Mouse (Mus musculus): ENCODE results near the gene Olfr318.
"Not testable (repeated sequence)": the region's sequence is repeated elsewhere in the genome, so short reads cannot be mapped to it uniquely, and the experiment has no call there.

Gene Olfr318

DNA sequence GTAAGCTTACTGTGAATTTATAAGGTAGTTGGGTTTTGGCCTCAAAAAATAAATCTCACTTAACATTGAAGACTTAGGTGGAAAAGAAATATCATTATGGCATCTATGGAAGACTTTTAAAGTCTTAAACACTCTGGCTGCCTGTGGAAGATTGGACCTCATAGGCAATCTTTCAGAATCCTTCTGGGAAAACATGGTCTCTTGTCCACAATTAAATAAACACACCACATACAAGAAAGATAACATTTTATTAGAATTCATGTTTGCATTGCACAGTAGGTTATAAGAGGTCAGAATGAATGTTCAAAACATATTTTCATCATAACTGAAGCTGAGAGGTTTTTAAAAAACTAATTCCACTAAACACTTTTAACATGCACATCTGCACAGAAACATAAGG lies at the start of gene Olfr318:
TSS of gene Olfr318 (minus strand) at position 101 of the 400 bp plus-strand sequence.
- ATAC-seq (ENCODE audit: insufficient number of reproducible peaks, low FRiP score, low TSS enrichment): no peak

DNA sequence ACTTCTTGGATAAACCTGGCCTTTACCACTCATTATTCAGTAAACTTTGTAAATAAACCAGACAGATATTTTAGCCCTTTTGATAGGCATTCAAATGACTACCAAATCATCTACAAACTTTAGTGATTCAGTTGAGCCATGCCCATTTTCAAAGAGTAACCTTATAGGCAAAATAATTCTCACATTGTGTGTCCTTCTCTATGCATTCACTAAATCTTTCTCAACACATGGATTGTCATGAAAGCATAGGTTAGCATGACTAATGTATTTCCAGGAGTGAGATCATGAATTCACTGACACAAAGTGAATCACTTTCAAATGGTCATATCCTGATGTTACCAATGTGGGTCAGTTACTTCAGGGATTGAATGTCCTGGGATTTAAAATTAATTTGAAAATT lies 49.1 kb upstream of the Olfr318 start, which contains the start of gene Olfr315:
TSS of gene Olfr315 (plus strand) at position 301 of the 400 bp plus-strand sequence.
- ATAC-seq (ENCODE audit: insufficient number of reproducible peaks, low FRiP score, low TSS enrichment): no peak

DNA sequence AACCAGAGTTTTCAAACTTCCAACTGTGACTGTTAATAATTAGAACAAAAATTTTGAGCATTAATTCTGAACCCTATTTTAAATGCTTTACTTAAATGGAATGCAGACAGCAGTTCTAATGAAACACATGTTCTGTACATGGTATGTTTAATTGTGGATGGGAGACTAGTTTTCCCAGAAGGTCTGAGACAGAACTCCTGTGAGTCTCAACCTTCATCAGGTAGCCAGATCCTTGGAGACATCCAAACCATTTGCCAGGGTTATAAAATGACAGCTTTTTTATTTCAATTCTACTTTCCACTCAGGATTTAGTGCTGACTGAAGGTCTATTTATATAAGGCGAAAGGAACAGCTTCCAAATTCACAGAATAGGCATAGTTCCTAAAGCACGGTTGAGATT lies 28.6 kb upstream of the Olfr318 start, which contains the start of gene Olfr316:
TSS of gene Olfr316 (plus strand) at position 301 of the 400 bp plus-strand sequence.
- no peak for ATAC-seq (ENCODE audit: insufficient number of reproducible peaks, low FRiP score, low TSS enrichment)

DNA sequence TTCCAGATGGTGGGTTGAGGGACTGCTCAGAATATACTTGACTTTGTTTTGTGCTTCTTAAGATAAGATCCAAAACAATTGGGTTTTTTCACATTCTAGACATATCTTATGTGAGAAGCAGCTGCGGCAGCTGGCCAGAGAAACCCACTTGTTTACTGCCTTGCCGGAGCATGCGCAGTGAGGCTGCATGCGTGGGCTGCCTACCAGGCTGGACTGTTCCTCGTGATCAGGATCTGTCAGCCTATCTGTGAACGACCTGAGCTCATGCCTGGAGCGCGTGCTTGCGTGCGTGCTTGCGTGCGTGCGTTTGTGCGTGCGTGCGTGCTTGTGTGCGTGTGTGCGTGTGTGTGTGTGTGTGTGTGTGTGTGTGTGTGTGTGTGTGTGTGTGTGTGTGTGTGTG lies 27.3 kb upstream of the Olfr318 start:
- not testable (repeated sequence) for ATAC-seq (ENCODE audit: insufficient number of reproducible peaks, low FRiP score, low TSS enrichment)

DNA sequence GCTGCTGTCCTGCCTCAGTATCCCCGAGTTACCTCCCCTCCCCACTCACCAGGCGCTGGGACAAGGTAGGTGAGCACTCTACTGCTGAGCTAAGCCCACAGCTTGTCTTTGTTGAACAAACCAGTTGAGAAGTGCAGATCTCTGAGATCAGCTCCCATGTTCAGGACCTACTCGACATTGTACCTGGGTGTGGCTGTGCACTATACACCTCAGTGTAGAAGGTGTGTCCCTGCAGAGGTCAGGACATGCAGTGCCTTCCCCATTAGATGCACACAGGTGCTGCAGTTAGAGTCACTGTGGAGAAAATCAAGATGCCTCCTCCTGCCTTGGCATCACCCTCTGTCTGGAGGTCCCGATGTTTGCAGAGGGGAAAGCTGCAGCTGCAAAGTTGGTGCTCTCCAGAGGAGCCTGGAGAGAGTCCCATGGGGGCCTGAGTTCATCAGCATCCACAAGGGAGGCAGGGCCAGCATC lies 15.0 kb upstream of the Olfr318 start, which contains the start of gene Olfr317:
TSS of gene Olfr317 (minus strand) at position 421 of the 471 bp plus-strand sequence.
- no peak for ATAC-seq (ENCODE audit: insufficient number of reproducible peaks, low FRiP score, low TSS enrichment)

DNA sequence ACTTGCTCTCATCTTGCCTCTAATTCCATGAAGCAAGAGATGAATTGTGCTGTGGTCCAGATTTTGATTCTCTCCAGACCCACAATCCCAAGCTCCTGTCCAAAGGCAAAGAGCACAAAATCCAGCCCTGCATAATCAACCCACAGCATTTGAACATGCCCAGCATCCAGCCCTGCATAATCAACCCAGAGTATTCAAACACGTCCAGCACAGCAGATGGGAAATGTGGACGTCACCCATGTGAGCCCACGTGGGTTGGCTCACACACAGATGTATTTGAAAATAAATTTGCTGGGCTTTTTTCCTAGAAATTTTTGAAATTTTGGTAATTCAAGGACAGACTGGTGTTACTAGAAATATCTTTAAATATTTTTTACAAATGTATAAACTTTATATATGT lies 9.6 kb upstream of the Olfr318 start:
- no peak for ATAC-seq (ENCODE audit: insufficient number of reproducible peaks, low FRiP score, low TSS enrichment)

DNA sequence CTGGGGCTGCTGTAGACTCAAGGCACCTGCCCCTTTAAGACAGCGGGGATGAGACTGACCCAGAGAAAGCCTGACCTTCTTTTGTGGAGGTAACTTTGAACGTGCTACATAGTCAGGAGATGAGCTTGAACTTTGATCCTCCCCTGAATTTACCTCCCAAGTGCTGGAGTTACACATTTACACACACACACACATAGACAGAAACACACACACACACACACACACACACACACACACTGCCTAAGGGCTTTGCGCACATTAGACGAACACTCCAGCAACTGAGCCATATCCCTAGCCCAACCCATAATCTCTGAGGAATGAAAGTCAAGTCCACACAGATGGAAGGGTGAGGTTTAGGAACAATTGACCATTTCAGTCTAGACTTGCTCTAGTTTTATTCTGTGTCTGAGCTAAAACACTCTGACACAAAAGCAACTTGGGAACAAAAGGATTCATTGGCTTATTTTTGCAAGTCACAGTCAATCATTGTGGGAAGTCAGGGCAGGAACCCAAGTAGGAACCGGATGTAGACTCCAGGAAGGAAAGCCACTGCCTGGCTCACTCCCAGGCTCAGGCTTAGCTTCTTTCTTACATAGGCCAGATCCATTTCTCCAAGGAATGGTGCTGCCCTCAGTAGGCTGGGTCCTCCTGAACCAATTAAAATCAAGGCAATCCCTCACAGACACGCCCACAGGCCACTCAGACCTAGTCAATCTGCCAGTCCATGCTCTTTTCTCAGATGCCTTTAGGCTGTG lies 4.3 kb upstream of the Olfr318 start:
- not testable (repeated sequence) for ATAC-seq (ENCODE audit: insufficient number of reproducible peaks, low FRiP score, low TSS enrichment)

DNA sequence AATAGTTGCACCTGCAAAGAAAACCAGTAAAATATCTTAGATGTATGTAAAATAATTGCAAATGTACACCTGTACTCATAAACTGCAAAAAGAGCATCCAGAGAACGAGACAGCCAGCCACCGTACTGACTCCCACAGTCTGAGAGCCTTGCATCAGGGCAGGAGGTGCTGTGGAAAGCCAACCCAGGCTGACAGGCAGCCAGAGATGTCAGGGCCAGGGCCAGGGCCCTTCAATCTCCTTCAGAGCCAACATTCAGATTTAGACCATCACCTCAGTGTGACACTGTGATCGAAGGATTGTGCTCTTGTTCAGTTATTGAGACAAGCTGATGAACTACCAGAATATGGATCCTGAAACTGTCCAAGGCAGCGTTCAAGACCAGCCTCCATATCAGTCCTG lies 4.1 kb downstream of the Olfr318 start:
- no peak for ATAC-seq (ENCODE audit: insufficient number of reproducible peaks, low FRiP score, low TSS enrichment)

DNA sequence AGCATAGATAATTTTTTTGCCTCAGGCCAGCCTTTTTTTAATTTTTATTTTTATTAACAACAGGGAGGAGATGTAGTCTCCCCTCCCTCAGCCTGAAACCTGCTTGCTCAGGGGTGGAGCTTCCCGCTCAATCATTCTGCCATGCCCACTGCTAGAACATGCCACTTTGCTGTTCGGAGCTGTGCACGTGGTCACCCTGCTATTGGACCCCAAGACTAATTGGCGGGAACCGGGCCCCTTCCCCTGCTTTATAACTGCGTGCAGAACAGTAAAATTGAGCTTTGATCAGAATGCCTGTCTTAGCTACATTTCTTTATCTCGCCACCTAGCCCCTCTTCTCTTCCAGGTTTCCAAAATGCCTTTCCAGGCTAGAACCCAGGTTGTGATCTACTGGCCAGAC lies 6.1 kb downstream of the Olfr318 start:
- ATAC-seq (ENCODE audit: insufficient number of reproducible peaks, low FRiP score, low TSS enrichment): not testable (repeated sequence)

DNA sequence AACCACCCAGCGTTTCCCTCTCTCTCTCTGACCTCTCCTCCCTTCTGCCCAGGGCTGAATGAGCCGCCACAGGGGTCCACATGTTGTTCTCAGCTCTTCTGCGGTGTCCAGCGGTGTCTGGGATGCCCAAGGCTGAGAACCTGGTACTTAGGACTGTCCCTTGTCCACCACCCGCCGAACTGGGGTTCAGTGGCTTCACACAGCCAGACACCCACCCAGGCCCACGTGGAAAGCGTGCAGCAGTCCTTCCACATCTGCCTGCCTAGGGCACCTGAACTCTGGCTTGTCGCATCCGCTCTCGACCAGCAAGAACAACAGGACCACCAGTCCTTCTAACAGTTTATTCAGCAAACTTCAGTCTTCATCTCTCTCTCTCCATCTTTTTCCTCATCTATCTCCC lies 14.7 kb downstream of the Olfr318 start:
- ATAC-seq (ENCODE audit: insufficient number of reproducible peaks, low FRiP score, low TSS enrichment): no peak

DNA sequence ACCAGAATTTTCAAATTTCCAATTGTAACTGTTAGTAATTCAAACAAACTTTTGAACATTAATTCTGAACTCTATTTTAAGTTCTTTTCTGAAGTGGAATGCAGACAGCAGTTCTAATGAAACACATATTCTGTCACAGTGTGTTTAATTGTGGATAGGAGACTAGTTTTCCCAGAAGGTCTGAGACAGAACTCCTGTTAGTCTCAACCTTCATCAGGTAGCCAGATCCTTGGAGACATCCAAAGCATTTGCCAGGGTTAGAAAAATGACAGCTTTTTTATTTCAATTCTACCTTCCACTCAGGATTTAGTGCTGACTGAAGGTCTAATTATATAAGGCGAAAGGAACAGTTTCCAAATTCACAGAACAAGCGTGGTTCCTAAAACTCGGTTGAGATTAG lies 25.0 kb downstream of the Olfr318 start, which contains the start of gene Olfr319:
TSS of gene Olfr319 (plus strand) at position 301 of the 400 bp plus-strand sequence.
- no peak for ATAC-seq (ENCODE audit: insufficient number of reproducible peaks, low FRiP score, low TSS enrichment)

DNA sequence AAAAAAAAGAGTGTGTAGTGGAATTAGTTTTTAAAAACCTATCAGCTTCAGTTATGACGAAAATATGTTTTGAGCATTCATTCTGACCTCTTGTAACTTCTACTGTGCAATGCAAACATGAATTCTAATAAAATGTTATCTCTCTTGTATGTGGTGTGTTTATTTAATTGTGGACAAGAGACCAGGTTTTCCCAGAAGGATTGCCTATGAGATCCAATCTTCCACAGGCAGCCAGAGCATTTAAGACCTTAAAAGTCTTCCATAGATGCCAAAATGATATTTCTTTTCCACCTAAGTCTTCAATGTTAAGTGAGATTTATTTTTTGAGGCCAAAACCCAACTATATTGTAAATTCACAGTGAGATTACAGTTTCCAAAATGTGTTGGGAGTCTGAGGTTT lies 43.0 kb downstream of the Olfr318 start, which contains the start of gene Olfr320:
TSS of gene Olfr320 (plus strand) at position 301 of the 400 bp plus-strand sequence.
- ATAC-seq (ENCODE audit: insufficient number of reproducible peaks, low FRiP score, low TSS enrichment): no peak

DNA sequence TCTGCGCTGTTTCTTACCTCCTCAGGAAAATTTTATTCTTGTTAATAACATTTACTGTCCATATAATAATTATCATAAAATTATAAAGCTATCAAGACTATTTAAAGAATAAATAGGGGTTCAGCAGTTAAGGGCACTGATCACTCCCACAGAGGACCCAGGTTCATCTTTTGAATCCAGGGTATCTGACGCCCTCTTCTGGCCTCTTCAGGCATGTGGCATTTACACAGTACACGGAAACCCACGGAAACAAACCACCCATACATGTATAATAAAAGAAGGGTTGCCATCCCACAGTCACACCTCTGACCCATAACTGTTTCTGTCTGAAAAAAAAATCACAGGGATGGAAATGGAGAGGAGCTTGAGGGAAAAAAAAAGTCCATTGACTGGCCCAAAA lies 52.0 kb downstream of the Olfr318 start:
- ATAC-seq (ENCODE audit: insufficient number of reproducible peaks, low FRiP score, low TSS enrichment): no peak

DNA sequence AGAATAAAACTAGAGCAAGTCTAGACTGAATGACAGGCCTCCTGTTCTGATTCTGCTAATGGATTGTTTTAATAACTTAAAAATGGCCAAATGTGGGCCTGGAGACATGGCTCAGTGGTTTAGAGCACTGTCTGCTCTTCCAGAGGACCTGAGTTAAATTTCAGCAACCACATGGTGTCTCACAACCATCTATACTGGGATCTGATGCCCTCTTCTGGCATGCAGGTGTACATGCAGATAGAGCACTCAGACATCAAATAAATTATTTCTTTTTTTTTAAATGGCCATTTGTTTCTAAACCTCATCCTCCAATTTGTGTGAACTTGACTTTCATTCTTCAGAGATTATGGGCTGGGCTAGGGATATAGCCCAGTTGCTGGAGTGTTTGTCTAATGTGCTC lies 54.6 kb downstream of the Olfr318 start:
- no peak for ATAC-seq (ENCODE audit: insufficient number of reproducible peaks, low FRiP score, low TSS enrichment)

All from cerebellum, adult (tissue).